Comparison of ENCODE assay signal across 10 mouse cellular contexts in the genomic region with DNA sequence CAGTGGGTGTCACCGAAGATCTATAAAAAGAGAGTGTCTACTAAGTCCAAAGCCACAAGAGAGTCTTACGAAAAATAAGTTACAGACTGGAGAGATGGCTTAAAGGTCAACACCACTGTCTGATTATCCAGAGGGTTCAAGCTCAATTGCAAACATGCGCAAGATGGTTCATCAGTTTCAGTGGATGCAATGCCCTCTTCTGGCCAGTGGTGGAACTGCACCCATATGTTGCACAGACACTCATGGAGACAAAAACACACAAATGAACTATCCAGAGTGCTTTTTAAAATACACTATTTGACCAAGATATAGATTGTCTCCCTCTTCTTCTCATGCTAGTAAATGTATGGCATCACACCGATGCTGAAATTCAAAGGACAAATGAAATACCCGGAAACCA.
DNase-seq lines count a peak whose midpoint lies in the region; ATAC-seq and TF ChIP-seq lines count a peak whose summit lies in the region.
"Had no signal": no experiment of that assay in that cellular context is flagged by ENCODE, and none has a peak within 500 bp of the region (broad histone marks: within the 10 kb centered on the region; RNA-seq: fewer than 3 reads in every experiment).

No protein-coding gene starts in this region.

- H3K4me1 ChIP-seq in limb, embryonic 11.5 days (ENCODE audit: control insufficient read depth, insufficient read depth, low read length), result no peaks in the 10 kb centered on the region
- H3K4me1 ChIP-seq in limb, embryonic 10.5 days, result no peaks in the 10 kb centered on the region

- H3K4me2 ChIP-seq in limb, embryonic 11.5 days (ENCODE audit: low read depth, severe bottlenecking), result no peak overlapping the region
- H3K4me2 ChIP-seq: neural tube, embryonic 13.5 days had no signal

- 94% methylated on average over 5 of the region's 5 CpGs for WGBS in limb, embryonic 11.5 days
- 97% methylated on average over 5 of the region's 5 CpGs for WGBS in limb, embryonic 10.5 days

- peak; percentile 58; the same call in 1 of the 2 replicates for TF ChIP-seq CTCF in brain, embryonic 14.5 days (IDR thresholded peaks at IDR 0.05; ENCODE audit: borderline replicate concordance, extremely low read depth, insufficient read depth, insufficient read length)

- H3K27ac ChIP-seq in limb, embryonic 11.5 days (replicated peaks; ENCODE audit: low read depth, low read length), result no peak overlapping the region
- H3K27ac ChIP-seq in limb, embryonic 10.5 days, result no peak overlapping the region
- H3K27ac ChIP-seq: macrophage; neural tube, embryonic 13.5 days had no signal

- H3K4me3 ChIP-seq in limb, embryonic 11.5 days (ENCODE audit: low read depth, low read length), result no peak overlapping the region
- no peak overlapping the region for H3K4me3 ChIP-seq in limb, embryonic 10.5 days
- H3K4me3 ChIP-seq: neural tube, embryonic 13.5 days had no signal

- H3K27me3 ChIP-seq in limb, embryonic 11.5 days (ENCODE audit: control insufficient read depth, insufficient read depth, low read length), result no peaks in the 10 kb centered on the region
- no peaks in the 10 kb centered on the region for H3K27me3 ChIP-seq in limb, embryonic 10.5 days (ENCODE audit: low read depth, poor library complexity, severe bottlenecking)
- H3K27me3 ChIP-seq: neural tube, embryonic 13.5 days had no signal

- no peak overlapping the region for H3K9ac ChIP-seq in limb, embryonic 11.5 days (ENCODE audit: low read length)
- H3K9ac ChIP-seq: neural tube, embryonic 13.5 days had no signal

- ATAC-seq in limb, embryonic 11.5 days (ENCODE audit: insufficient number of reproducible peaks, low FRiP score, low TSS enrichment, low read depth), result no peak
- no peak for ATAC-seq in megakaryocyte-erythroid progenitor cell, adult 5-6 weeks (replicated peaks; ENCODE audit: low FRiP score, low TSS enrichment, poor library complexity, severe bottlenecking)

- H3K36me3 ChIP-seq in limb, embryonic 11.5 days (ENCODE audit: control insufficient read depth, insufficient read depth, low read length), result no peaks in the 10 kb centered on the region
- H3K36me3 ChIP-seq in limb, embryonic 10.5 days, result no peaks in the 10 kb centered on the region
- H3K36me3 ChIP-seq: neural tube, embryonic 13.5 days had no signal

- DNase-seq in embryo, embryonic 9.5 days (ENCODE audit: extremely low spot score), result peak; percentile 14
- DNase-seq in embryo, embryonic 11 days, result no peak
- DNase-seq in limb, embryonic 11.5 days (ENCODE audit: low spot score), result peak; percentile 27
- DNase-seq in limb, embryonic 10.5 days (ENCODE audit: low spot score), result no peak
- peak; percentile 2 for DNase-seq in A20 (ENCODE audit: low read depth, low spot score)
- no peak for DNase-seq in brain, embryonic 14.5 days (ENCODE audit: low read depth)
- DNase-seq in gastrocnemius, adult 18-20 months (ENCODE audit: low spot score), result no peak

- no peaks in the 10 kb centered on the region; the same call in 1 of the 2 replicates for H3K9me3 ChIP-seq in limb, embryonic 11.5 days (ENCODE audit: control insufficient read depth, low read length)
- H3K9me3 ChIP-seq in limb, embryonic 10.5 days (replicated peaks), result no peaks in the 10 kb centered on the region

- TF ChIP-seq POLR2A in brain, embryonic 14.5 days (IDR thresholded peaks at IDR 0.05; ENCODE audit: borderline replicate concordance, extremely low read depth, insufficient read depth, insufficient read length, poor library complexity, severe bottlenecking), result no peak

Comparison
In these comparisons a context has a peak if more than half of its experiments do, and no peak if none do; other contexts are left out.
1. DNase-seq: peak in embryo, embryonic 9.5 days (single experiment), limb, embryonic 11.5 days (single experiment) and A20 (single experiment); none in embryo, embryonic 11 days (single experiment), limb, embryonic 10.5 days (single experiment), brain, embryonic 14.5 days (single experiment) and gastrocnemius, adult 18-20 months (single experiment).